Mouse (Mus musculus) CD4-positive naive resting alpha-beta T cell, adult 57 days (primary cell): ENCODE data around the gene Prl7a1. TPM values are rescaled to one million over a fixed set of nuclear protein-coding genes. Genes with fewer than 3 reads are reported as not detected.

ENCODE experiments used
- total RNA-seq: library from RNA; stranded (reverse); gene quantifications from one replicate; pipeline ENCODE4 v1.2.4, GENCODE M21; 2023

Prl7a1 gene
- not detected for total RNA-seq

GRCm38 (mm10) chr13:27642393-27642792 is at the start of gene Prl7a1:
TSS of gene Prl7a1 (minus strand) at chr13:27642493.

GRCm38 (mm10) chr13:27667936-27668335 is 25.6 kb upstream of the Prl7a1 start, which contains the start of gene Prl7a2:
TSS of gene Prl7a2 (minus strand) at chr13:27668036.

DNA sequence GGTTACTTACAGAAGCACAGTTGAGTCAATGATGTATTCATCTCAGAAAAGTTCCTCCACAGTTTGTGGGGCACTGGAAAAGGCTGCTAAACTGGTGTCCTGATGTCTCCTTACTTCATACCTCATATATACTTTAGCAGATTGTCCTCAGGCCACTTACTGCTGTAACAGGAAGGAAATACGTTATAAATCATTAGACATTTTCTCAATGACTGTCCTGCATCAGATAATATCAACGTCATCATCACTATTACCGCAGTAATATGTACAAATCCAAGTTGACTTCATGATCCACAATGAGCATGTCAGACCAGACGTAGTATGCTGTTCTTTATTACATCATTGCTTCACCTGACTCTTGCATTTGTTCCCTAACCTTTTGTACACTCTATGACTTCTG is 31.8 kb downstream of the Prl7a1 start, which contains the start of gene Prl7b1:
Prl7b1 (minus strand) TSS at position 101 of the 400 bp plus-strand sequence.

Other genes starting within 250 kb of the Prl7a1 start
- gene Prl8a6, start 203.8 kb downstream of the Prl7a1 start, total RNA-seq = not detected
- not detected for gene Prl8a8, start 129.3 kb downstream of the Prl7a1 start, total RNA-seq
- gene Prl8a9, start 77.9 kb downstream of the Prl7a1 start, total RNA-seq = not detected
- gene Prl8a1, start 60.3 kb downstream of the Prl7a1 start, total RNA-seq = not detected
- gene Prl7b1, start 31.9 kb downstream of the Prl7a1 start, total RNA-seq = not detected
- not detected for gene Prl7a2, start 25.5 kb upstream of the Prl7a1 start, total RNA-seq
- gene Prl7d1, start 74.2 kb upstream of the Prl7a1 start, total RNA-seq = not detected
- not detected for gene Prl7c1, start 138.3 kb upstream of the Prl7a1 start, total RNA-seq
- gene Prl2a1, start 159.2 kb upstream of the Prl7a1 start, total RNA-seq = not detected
- gene Prl2c1, start 206.8 kb upstream of the Prl7a1 start, total RNA-seq = not detected